Mouse (Mus musculus) embryonic fibroblast, embryonic 13.5 days (primary cell): Measurements from ENCODE around the gene Map3k4. TPM values are rescaled to one million over a fixed set of nuclear protein-coding genes. Genes with fewer than 3 reads are reported as not detected.
A peak's percentile ranks its signal among the peaks of the same experiment; 100 is the strongest.

Experiments
- H3K27ac ChIP-seq: 2 replicates; pipeline ENCODE4 v1.5.1; 2012; ENCODE audit warnings: low read length, control low read depth, inconsistent platforms; ENCODE audit not compliant: insufficient read depth
- H3K4me1 ChIP-seq: 2 replicates; pipeline ENCODE4 v1.6.1; 2011; ENCODE audit warnings: low read length; ENCODE audit not compliant: control insufficient read depth, insufficient read depth
- H3K4me3 ChIP-seq: 2 replicates; pipeline ENCODE4 v1.5.1; 2011; ENCODE audit warnings: mild to moderate bottlenecking, control low read depth, low read length; ENCODE audit not compliant: insufficient read depth
- CTCF ChIP-seq: IDR thresholded peaks from 2 replicates; pipeline ENCODE4 v1.5.1; 2011; ENCODE audit warnings: mild to moderate bottlenecking, control low read depth, low read length, moderate library complexity, borderline replicate concordance; ENCODE audit not compliant: insufficient read depth
- POLR2A ChIP-seq: IDR thresholded peaks from 2 replicates; pipeline ENCODE4 v1.6.1; 2011; ENCODE audit warnings: low read depth, mild to moderate bottlenecking, control low read depth, low read length, moderate library complexity
- polyA plus RNA-seq: library from polyadenylated mRNA; stranded (reverse); fragments of >200 nt; gene quantifications from 2 replicates; pipeline ENCODE4 v1.2.4, GENCODE M21; 2011; ENCODE audit warnings: low read depth; ENCODE audit not compliant: missing spikeins, insufficient read length

Gene Map3k4
- polyA plus RNA-seq, result 13.9 and 14.8 TPM in 2 replicates

DNA sequence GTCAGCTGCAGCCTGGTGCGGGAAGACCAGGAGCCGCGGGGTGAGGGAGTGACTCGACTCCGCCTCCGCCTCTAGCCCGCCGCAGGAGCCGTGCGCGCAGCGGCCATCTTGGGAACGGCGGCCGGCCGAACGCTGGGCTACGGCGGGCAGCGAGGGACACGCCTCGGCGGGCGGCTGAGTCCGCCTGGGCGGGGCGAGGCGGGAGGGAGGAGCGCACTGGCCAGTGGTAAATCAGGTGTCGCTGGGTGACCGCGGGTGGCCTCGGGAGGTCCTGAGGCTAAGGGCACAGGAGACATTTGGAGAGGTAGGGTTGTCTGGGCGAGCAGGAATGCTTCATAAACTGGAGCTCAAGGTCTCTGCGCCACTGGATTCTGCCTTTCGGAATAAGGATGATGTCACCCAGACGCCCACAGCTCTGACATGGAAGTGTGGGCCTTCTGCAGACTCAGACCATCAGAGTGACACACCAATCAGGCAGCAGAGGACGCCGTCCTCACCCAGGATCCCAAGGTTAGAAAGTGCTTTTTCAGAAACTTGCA, at the start of gene Map3k4:
Gene Map3k4, minus strand, starts transcription at position 134 of the 539 bp plus-strand sequence.
- 0 out of 2 replicates have a peak, but pooled peaks cover 3% of the 10 kb centered on the region for H3K4me1 ChIP-seq
- H3K4me3 ChIP-seq, result peak within 1 kb of the TSS; percentile 74
- TF ChIP-seq CTCF, result peak; percentile 47; the same call in 1 of the 2 replicates
- TF ChIP-seq POLR2A, result peak; percentile 84
- H3K27ac ChIP-seq, result peak within 1 kb of the TSS; percentile 73

DNA sequence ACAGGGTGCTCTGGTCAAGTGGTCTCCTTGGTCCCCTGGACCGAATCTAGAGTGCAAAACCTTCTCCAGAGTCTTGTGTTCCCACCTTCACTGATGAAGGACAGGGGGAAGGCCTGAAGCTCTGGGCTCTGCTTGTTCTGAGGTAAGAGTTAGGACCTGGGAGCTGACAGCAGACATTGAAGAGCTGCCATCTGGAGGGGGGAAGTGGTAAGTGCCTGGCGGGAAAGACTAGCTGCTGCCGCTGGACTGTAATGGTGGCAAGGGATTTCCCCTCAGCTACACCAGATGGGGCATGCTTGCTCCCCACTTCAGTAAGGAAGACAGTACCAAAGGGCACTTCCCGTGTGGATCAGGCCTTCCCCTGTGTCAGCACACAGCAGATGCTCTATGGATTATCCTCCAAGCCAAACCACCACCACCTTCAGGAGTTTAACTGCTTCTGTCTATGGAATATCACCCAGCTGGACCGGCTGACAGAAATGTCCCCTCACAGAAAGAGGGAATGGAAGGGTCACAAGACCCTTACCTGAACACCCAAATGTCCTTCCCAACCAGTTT, 48.9 kb upstream of the Map3k4 start:
- peaks cover 6% of the 10 kb centered on the region; the same call in 1 of the 2 replicates for H3K4me1 ChIP-seq
- H3K27ac ChIP-seq, result no peak overlapping the region
- TF ChIP-seq CTCF (peak; percentile 67; the same call in 1 of the 2 replicates), POLR2A (no peak)
- no peak overlapping the region for H3K4me3 ChIP-seq

DNA sequence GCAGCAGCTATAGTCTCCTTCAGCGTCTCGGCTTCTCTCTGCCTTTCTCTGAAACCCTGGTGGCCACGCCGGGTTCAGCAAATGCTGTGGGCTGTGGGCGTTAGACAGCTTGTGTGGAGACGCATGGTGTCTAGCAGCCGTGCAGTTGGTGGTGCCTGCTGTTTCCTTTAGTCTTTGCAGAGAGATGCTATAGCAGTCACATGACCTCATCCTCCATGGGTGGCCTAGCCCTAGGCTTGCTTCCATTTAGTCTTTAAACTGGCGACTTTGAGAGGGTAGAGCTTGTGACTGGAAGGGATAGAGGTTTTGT, 45.8 kb upstream of the Map3k4 start:
- Histone ChIP-seq H3K27ac (no peak overlapping the region), H3K4me3 (no peak overlapping the region), H3K4me1 (peaks cover 6% of the 10 kb centered on the region; the same call in 1 of the 2 replicates)
- TF ChIP-seq POLR2A (no peak), CTCF (no peak)

DNA sequence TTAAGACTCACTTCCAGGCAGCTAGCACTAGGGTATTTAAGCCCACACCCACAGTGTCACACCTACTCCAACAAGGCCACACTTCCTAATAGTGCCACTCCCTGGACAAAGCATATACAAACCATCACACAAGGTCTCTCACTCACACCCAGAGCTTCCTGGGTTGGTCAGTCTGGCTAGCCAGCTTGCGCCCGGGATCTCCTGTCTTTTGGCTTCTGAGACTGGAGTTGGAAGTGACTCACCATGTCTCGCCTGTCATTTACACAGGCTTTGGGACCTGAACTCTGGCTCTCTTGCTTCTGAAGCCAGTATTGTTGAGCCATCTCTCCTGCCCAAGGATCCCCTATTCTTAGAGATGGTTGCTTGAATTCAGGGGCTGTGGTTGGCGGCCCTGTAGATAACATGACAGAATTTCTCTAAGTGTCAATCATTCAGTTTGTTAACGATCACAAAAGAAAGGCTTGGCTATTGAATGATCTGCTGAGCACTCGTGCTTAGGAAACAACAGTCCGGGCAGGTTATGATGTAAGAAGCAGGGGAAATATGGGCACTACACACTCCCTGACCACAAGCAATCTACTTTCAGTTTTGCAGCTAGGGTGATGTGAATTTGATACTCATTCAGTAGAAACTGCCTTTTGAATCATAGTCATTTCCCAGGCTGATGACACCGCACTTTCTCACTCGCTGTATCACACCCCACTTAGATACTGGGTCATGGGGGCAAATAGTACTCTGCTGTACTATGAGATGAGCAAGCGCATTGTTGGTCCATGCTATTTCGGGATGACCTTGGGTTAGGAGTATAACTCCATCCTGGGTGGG, 45.2 kb upstream of the Map3k4 start:
- Histone ChIP-seq H3K4me1 (peaks cover 6% of the 10 kb centered on the region; the same call in 1 of the 2 replicates), H3K27ac (peak overlapping the region; percentile 41; the same call in 1 of the 2 replicates), H3K4me3 (no peak overlapping the region)
- no peak for TF ChIP-seq CTCF
- no peak for TF ChIP-seq POLR2A

DNA sequence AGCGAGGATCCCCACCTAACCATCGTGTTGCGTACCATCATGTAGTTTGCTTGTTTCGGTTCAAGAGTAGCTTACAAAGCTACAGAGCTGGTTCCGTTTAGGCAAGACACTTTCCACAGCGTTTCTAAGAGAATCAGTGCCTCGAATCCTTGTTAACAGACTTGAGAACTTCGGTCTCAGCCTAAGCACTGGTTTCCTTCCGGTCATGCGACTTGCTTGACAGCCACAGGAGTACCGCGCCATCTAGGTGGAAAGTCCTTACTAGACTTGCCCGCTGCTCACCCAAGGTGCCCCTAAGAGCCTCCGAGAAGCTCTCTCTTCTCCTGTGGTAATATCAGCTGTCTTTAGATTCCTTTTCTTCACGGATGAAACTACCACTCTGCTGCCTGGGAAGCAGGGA, 41.3 kb upstream of the Map3k4 start:
- H3K4me1 ChIP-seq, result peaks cover 6% of the 10 kb centered on the region; the same call in 1 of the 2 replicates
- H3K27ac ChIP-seq, result no peak overlapping the region
- TF ChIP-seq CTCF (no peak), POLR2A (no peak)
- no peak overlapping the region for H3K4me3 ChIP-seq

DNA sequence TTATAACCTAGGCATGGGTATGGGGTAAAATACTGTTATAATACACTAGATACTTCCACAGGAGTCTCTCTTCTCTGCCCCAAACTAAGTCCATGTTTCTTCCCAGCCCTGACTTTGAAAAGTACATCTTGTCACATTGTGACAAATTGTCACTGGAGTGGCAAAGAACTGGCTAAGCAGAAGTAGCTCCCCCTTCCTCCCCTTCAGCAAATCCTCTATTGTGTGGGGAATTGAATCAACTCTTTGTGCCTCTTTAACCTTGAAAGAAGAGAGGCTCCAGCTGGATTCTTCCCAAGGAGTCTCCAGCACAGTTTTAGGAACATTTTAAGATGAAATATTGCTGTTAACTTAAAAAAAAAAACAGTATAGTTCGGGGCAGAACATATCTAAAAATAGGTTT, 34.2 kb upstream of the Map3k4 start:
- H3K4me3 ChIP-seq, result no peak overlapping the region
- no peak overlapping the region for H3K27ac ChIP-seq
- no peaks in the 10 kb centered on the region for H3K4me1 ChIP-seq
- TF ChIP-seq CTCF (no peak), POLR2A (no peak)

DNA sequence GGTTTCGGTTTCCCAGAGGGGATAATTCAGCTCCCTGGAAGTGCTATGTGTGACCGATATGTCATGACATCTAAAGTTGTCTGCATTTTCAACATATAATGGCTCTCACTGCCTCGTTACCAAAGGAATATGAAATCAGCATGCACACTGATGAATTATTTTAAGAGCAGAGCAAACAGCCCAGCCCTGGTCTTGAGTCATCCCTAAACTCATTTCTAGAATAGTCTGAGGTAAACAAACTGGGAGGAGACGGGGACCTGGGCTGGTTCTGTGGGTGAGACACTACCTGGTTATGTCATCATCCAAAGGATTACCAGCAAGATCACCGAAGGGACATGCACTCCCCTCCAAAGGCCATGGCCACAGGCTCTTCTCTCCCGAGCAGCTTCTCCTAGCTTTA, 33.0 kb upstream of the Map3k4 start:
- no peak for TF ChIP-seq CTCF
- no peak for TF ChIP-seq POLR2A
- Histone ChIP-seq H3K4me3 (no peak overlapping the region), H3K4me1 (no peaks in the 10 kb centered on the region), H3K27ac (no peak overlapping the region)

DNA sequence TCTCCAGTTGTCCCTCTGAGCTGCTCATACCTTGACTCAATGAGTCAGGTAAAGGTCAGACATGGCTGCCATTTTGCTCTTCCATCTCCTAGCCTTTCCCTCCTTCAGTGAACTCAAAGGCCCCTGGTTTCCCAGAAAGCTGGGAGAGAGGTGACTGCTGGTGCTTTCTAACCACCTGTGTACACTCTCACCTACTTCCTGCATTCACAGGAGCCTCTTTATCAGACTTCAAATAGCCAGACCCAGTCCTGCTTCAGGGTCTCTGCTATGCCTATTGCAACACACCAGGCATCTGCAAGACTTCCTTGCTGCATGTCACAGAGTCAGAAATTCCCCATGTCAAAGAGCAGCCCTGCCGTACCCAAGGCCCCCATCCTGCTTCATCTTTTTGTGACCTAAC, 28.9 kb upstream of the Map3k4 start:
- no peaks in the 10 kb centered on the region for H3K4me1 ChIP-seq
- H3K27ac ChIP-seq, result no peak overlapping the region
- TF ChIP-seq POLR2A (no peak), CTCF (no peak)
- H3K4me3 ChIP-seq, result no peak overlapping the region

DNA sequence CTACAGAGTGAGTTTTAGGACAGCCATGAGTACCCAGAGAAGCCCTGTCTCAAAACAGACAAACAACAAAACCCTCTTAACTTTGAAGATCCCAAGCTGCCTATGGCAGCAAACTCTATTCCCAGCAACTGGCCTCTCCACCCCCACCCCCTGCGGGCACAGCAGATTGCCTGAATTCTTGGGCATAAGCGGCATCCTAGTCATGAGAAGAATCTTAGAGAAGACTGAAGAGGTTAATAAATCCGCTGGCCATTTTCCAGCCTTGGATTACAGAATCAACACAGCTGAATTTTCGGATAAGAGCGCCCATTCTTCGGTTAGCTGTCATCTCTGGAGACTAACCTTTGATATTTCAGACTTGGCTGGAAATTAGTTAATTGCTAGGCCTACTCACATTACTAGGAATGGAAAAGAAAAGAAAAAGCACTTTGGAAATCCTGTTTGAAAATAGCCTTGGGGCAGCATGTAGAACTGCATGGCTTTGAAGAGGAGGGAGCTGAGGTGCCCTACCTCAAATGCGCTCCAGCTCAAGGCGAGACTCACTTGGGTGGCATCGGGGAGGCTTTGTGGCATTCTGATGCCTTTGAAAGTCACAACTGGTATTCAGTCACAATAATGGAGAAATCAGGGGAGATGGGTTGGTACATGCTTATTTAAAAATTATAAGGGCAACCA, 25.2 kb upstream of the Map3k4 start:
- Histone ChIP-seq H3K27ac (no peak overlapping the region), H3K4me1 (no peaks in the 10 kb centered on the region), H3K4me3 (no peak overlapping the region)
- TF ChIP-seq CTCF (no peak), POLR2A (no peak)
